Mouse (Mus musculus) megakaryocyte, adult 5-6 weeks (primary cell): Measurements from ENCODE around the gene Tmprss4. TPM values are rescaled to one million over a fixed set of nuclear protein-coding genes. Genes with fewer than 3 reads are reported as not detected.

Experiments
- ATAC-seq: 2 replicates; pipeline ENCODE4 v1.8.0; 2016; ENCODE audit warnings: mild to moderate bottlenecking, inconsistent platforms; ENCODE audit not compliant: poor library complexity, severe bottlenecking
- total RNA-seq, 2 experiments: library from RNA; stranded (forward) in 1 of 2; stranded (reverse) in 1 of 2; fragments of 153-499, 151-499 nt in 1 of 2; fragments of 221-1000, 200-1000 nt in 1 of 2; gene quantifications; 2 replicates each; pipeline versions ENCODE4 v1.2.3 to v1.2.4; 2015 to 2017

The Tmprss4 gene
- 0.34 TPM in 1 of 2 replicates, not detected in the other for total RNA-seq (2015)
- 0.07 TPM in 1 of 2 replicates, not detected in the other for total RNA-seq (2017)

- ATAC-seq: no peak
These were observed at the start of gene Tmprss4 for GRCm38 (mm10) chr9:45203797-45204410. Gene Tmprss4 (minus strand): TSS chr9:45204092.

- peak; percentile 59 for ATAC-seq
These were observed 48.5 kb upstream of the Tmprss4 start for GRCm38 (mm10) chr9:45252395-45252794.

- ATAC-seq: peak; percentile 19; the same call in 1 of the 2 replicates
These were observed 48.1 kb upstream of the Tmprss4 start for GRCm38 (mm10) chr9:45251990-45252389.

- ATAC-seq: no peak
These were observed 47.4 kb upstream of the Tmprss4 start for GRCm38 (mm10) chr9:45251281-45251680.

GRCm38 (mm10) chr9:45250306-45250705 is 46.4 kb upstream of the Tmprss4 start:
- no peak for ATAC-seq

- peak; percentile 14; the same call in 1 of the 2 replicates for ATAC-seq
These were observed 43.6 kb upstream of the Tmprss4 start for GRCm38 (mm10) chr9:45247536-45247935.

GRCm38 (mm10) chr9:45246060-45246459 is 42.2 kb upstream of the Tmprss4 start:
- peak; percentile 92 for ATAC-seq

GRCm38 (mm10) chr9:45245432-45245831 is 41.5 kb upstream of the Tmprss4 start:
- no peak for ATAC-seq

- peak; percentile 44 for ATAC-seq
These were observed 37.5 kb upstream of the Tmprss4 start for GRCm38 (mm10) chr9:45241397-45241796.

GRCm38 (mm10) chr9:45236744-45237143 is 32.9 kb upstream of the Tmprss4 start:
- no peak for ATAC-seq

GRCm38 (mm10) chr9:45235668-45236227 is 31.9 kb upstream of the Tmprss4 start:
- ATAC-seq: peak; percentile 43; the same call in 1 of the 2 replicates

- ATAC-seq: no peak
These were observed 25.5 kb upstream of the Tmprss4 start for GRCm38 (mm10) chr9:45229359-45229758.

GRCm38 (mm10) chr9:45221567-45221966 is 17.7 kb upstream of the Tmprss4 start:
- peak; percentile 89 for ATAC-seq

GRCm38 (mm10) chr9:45219644-45220043 is 15.8 kb upstream of the Tmprss4 start:
- no peak for ATAC-seq

- no peak for ATAC-seq
These were observed 11.8 kb upstream of the Tmprss4 start for GRCm38 (mm10) chr9:45215526-45216179.

GRCm38 (mm10) chr9:45212001-45212400 is 8.1 kb upstream of the Tmprss4 start:
- no peak for ATAC-seq

- ATAC-seq: no peak
These were observed 3.3 kb upstream of the Tmprss4 start for GRCm38 (mm10) chr9:45207015-45207743.

GRCm38 (mm10) chr9:45206121-45206520 is 2.2 kb upstream of the Tmprss4 start:
- ATAC-seq: no peak

- ATAC-seq: no peak
These were observed 1.3 kb upstream of the Tmprss4 start for GRCm38 (mm10) chr9:45205143-45205542.

- peak; percentile 41 for ATAC-seq
These were observed 1.7 kb downstream of the Tmprss4 start for GRCm38 (mm10) chr9:45202021-45202798.
